Mouse (Mus musculus) lung, embryonic 14.5 days (tissue): ENCODE data around the gene Mfsd12. TPM values are rescaled to one million over a fixed set of nuclear protein-coding genes. Genes with fewer than 3 reads are reported as not detected.
A peak's percentile ranks its signal among the peaks of the same experiment; 100 is the strongest.

Experiments
- ATAC-seq: fragments of 200-750 bp; cut with Nextera tagmentation; 2 replicates; pipeline ENCODE4 v1.8.0; 2017; ENCODE audit warnings: mild to moderate bottlenecking, moderate TSS enrichment, moderate library complexity; ENCODE audit not compliant: insufficient read depth
- DNase-seq: peaks from one replicate; pipeline ENCODE4 v3.0.0-alpha.2; 2015
- H3K27ac ChIP-seq: fragments of 300-500 bp; sonication (generic); 2 replicates; pipeline ENCODE4 v1.5.1; 2014; ENCODE audit warnings: low read depth, mild to moderate bottlenecking, moderate library complexity
- H3K27me3 ChIP-seq: fragments of 300-500 bp; sonication (generic); 2 replicates; pipeline ENCODE4 v1.6.1; 2014; ENCODE audit warnings: low read length, control low read depth; ENCODE audit not compliant: insufficient read depth
- H3K36me3 ChIP-seq: fragments of 300-500 bp; sonication (generic); 2 replicates; pipeline ENCODE4 v1.6.1; 2014; ENCODE audit warnings: control low read depth; ENCODE audit not compliant: insufficient read depth
- H3K4me1 ChIP-seq: fragments of 300-500 bp; sonication (generic); 2 replicates; pipeline ENCODE4 v1.6.1; 2014; ENCODE audit warnings: antibody characterized with exemption, control low read depth; ENCODE audit not compliant: insufficient read depth
- H3K4me2 ChIP-seq: fragments of 300-500 bp; sonication (generic); 2 replicates; pipeline ENCODE4 v1.6.1; 2014; ENCODE audit warnings: mild to moderate bottlenecking
- H3K4me3 ChIP-seq: fragments of 300-500 bp; sonication (generic); 2 replicates; pipeline ENCODE4 v1.5.1; 2014; ENCODE audit warnings: low read depth, low read length
- H3K9ac ChIP-seq: fragments of 300-500 bp; sonication (generic); 2 replicates; pipeline ENCODE4 v1.6.1; 2014
- H3K9me3 ChIP-seq: fragments of 300-500 bp; sonication (generic); 2 replicates; pipeline ENCODE4 v1.6.1; 2016; ENCODE audit warnings: low read depth, low read length, control low read depth
- CTCF ChIP-seq: IDR thresholded peaks from 2 replicates; pipeline ENCODE4 v1.5.1; 2016; ENCODE audit warnings: antibody characterized with exemption, low read depth
- whole genome bisulfite sequencing: fragments of 180-500 bp; shearing (Covaris S2); extraction: QIAGEN DNeasy Blood & Tissue Kit; methylation state at CpG from one replicate; pipeline ENCODE4 v1.1.7; 2014; 5-methylcytosine and 5-hydroxymethylcytosine counted together
- microRNA-seq: library from miRNA; unstranded; fragments of <30 nt; microRNA quantifications from one replicate; pipeline ENCODE4, GENCODE M21; 2016; ENCODE audit warnings: borderline number of aligned reads
- polyA plus RNA-seq: library from polyadenylated mRNA; unstranded; fragments of >200 nt; fragmentation: Nextera tagmentation; extraction: Ambion mirVana; gene quantifications from 2 replicates; pipeline ENCODE4 v1.2.1, GENCODE M21; 2014

The Mfsd12 gene
- polyA plus RNA-seq, 1 experiment from 2014 or later: 7.7 TPM

GRCm38 (mm10) chr10:81411471-81412400, 54.4 kb downstream of the Mfsd12 start:
- ATAC-seq (peak; percentile 8), DNase-seq (peak; percentile 86)
- Histone ChIP-seq H3K9me3 (no peaks in the 10 kb centered on the region), H3K27me3 (no peaks in the 10 kb centered on the region), H3K36me3 (peaks cover 38% of the 10 kb centered on the region), H3K4me1 (peaks cover 60% of the 10 kb centered on the region), H3K4me3 (peak overlapping the region; percentile 8; the same call in 1 of the 2 replicates), H3K9ac (peak overlapping the region; percentile 16), H3K27ac (peak overlapping the region; percentile 92), H3K4me2 (peak overlapping the region; percentile 49)
- 36% methylated on average over 18 of the region's 18 CpGs for WGBS
- no peak for TF ChIP-seq CTCF

GRCm38 (mm10) chr10:81412586-81413309, 55.5 kb downstream of the Mfsd12 start:
- 67% methylated on average over 16 of the region's 16 CpGs for WGBS
- H3K9me3 ChIP-seq: no peaks in the 10 kb centered on the region
- peak overlapping the region; percentile 16; the same call in 1 of the 2 replicates for H3K9ac ChIP-seq
- H3K27me3 ChIP-seq: no peaks in the 10 kb centered on the region
- H3K4me3 ChIP-seq: no peak overlapping the region
- peak overlapping the region; percentile 49 for H3K4me2 ChIP-seq
- DNase-seq (no peak), ATAC-seq (no peak)
- TF ChIP-seq CTCF: no peak
- H3K36me3 ChIP-seq: peaks cover 28% of the 10 kb centered on the region
- peak overlapping the region; percentile 92 for H3K27ac ChIP-seq
- H3K4me1 ChIP-seq: peaks cover 59% of the 10 kb centered on the region

- peaks cover 51% of the 10 kb centered on the region for H3K4me1 ChIP-seq
- peak overlapping the region; percentile 42 for H3K9ac ChIP-seq
- H3K27ac ChIP-seq: peak overlapping the region; percentile 92
- H3K4me2 ChIP-seq: peak overlapping the region; percentile 48
- DNase-seq: peak; percentile 89
- no peaks in the 10 kb centered on the region for H3K9me3 ChIP-seq
- ATAC-seq: peak; percentile 4; the same call in 1 of the 2 replicates
- H3K27me3 ChIP-seq: no peaks in the 10 kb centered on the region
- H3K4me3 ChIP-seq: peak overlapping the region; percentile 15; the same call in 1 of the 2 replicates
- 26% methylated on average over 26 of the region's 26 CpGs for WGBS
- peak; percentile 20 for TF ChIP-seq CTCF
- H3K36me3 ChIP-seq: peaks cover 20% of the 10 kb centered on the region
These were observed 56.3 kb downstream of the Mfsd12 start for GRCm38 (mm10) chr10:81413310-81414261.

- Histone ChIP-seq H3K36me3 (peaks cover 21% of the 10 kb centered on the region; the same call in 1 of the 2 replicates), H3K4me3 (no peak overlapping the region), H3K4me1 (peaks cover 54% of the 10 kb centered on the region), H3K4me2 (peak overlapping the region; percentile 48), H3K27me3 (no peaks in the 10 kb centered on the region), H3K9ac (no peak overlapping the region), H3K9me3 (no peaks in the 10 kb centered on the region), H3K27ac (peak overlapping the region; percentile 92)
- DNase-seq (no peak), ATAC-seq (no peak)
- no peak for TF ChIP-seq CTCF
These were observed 57.4 kb downstream of the Mfsd12 start for GRCm38 (mm10) chr10:81414682-81415081.

- H3K27me3 ChIP-seq: no peaks in the 10 kb centered on the region
- no peak overlapping the region for H3K4me3 ChIP-seq
- ATAC-seq (no peak), DNase-seq (no peak)
- no peak for TF ChIP-seq CTCF
- 75% methylated on average over 5 of the region's 5 CpGs for WGBS
- H3K4me2 ChIP-seq: no peak overlapping the region
- H3K27ac ChIP-seq: no peak overlapping the region
- peaks cover 25% of the 10 kb centered on the region for H3K36me3 ChIP-seq
- H3K9ac ChIP-seq: no peak overlapping the region
- no peaks in the 10 kb centered on the region for H3K9me3 ChIP-seq
- H3K4me1 ChIP-seq: peaks cover 54% of the 10 kb centered on the region
These were observed 57.9 kb downstream of the Mfsd12 start for GRCm38 (mm10) chr10:81415146-81415545.

Small RNA genes lying within 50 kb of the gene (microRNA-seq; reads per million reads assigned to microRNA genes)
- 0.71 reads per million for gene Mir6913

Other genes starting within 250 kb of the Mfsd12 start
- 22.4 and 25.0 TPM in 2 replicates for gene Zbtb7a, start 222.3 kb upstream of the Mfsd12 start, polyA plus RNA-seq
- 38.7 and 47.9 TPM in 2 replicates for gene Pias4, start 189.6 kb upstream of the Mfsd12 start, polyA plus RNA-seq
- 481 and 493 TPM in 2 replicates for gene Eef2, start 180.9 kb upstream of the Mfsd12 start, polyA plus RNA-seq
- 52.6 and 55.8 TPM in 2 replicates for gene Dapk3, start 174.5 kb upstream of the Mfsd12 start, polyA plus RNA-seq
- not detected in 2 replicates for gene 4930442H23Rik, start 173.6 kb upstream of the Mfsd12 start, polyA plus RNA-seq
- 0.23 TPM in 1 of 2 replicates, not detected in the other for gene Nmrk2, start 155.4 kb upstream of the Mfsd12 start, polyA plus RNA-seq
- gene Atcay, start 126.7 kb upstream of the Mfsd12 start, polyA plus RNA-seq: not detected in 2 replicates
- 3.4 and 3.6 TPM in 2 replicates for gene Zfr2, start 124.3 kb upstream of the Mfsd12 start, polyA plus RNA-seq
- gene Matk, start 104.6 kb upstream of the Mfsd12 start, polyA plus RNA-seq: 2.0 and 2.9 TPM in 2 replicates
- 222 and 223 TPM in 2 replicates for gene Mrpl54, start 90.6 kb upstream of the Mfsd12 start, polyA plus RNA-seq
- 50.4 and 50.8 TPM in 2 replicates for gene Apba3, start 90.5 kb upstream of the Mfsd12 start, polyA plus RNA-seq
- 15.3 and 17.2 TPM in 2 replicates for gene Tjp3, start 65.9 kb upstream of the Mfsd12 start, polyA plus RNA-seq
- gene Pip5k1c, start 64.5 kb upstream of the Mfsd12 start, polyA plus RNA-seq: 50.8 and 58.6 TPM in 2 replicates
- 34.3 and 42.9 TPM in 2 replicates for gene Cactin, start 36.4 kb upstream of the Mfsd12 start, polyA plus RNA-seq
- 13.6 and 15.0 TPM in 2 replicates for gene Tbxa2r, start 28.8 kb upstream of the Mfsd12 start, polyA plus RNA-seq
- 0.05 and 0.08 TPM in 2 replicates for gene Gipc3, start 14.2 kb upstream of the Mfsd12 start, polyA plus RNA-seq
- gene Hmg20b, start 7.0 kb upstream of the Mfsd12 start, polyA plus RNA-seq: 98.7 and 105 TPM in 2 replicates
- 0.65 and 0.92 TPM in 2 replicates for gene 4930404N11Rik, start 8.3 kb downstream of the Mfsd12 start, polyA plus RNA-seq
- gene Fzr1, start 21.0 kb downstream of the Mfsd12 start, polyA plus RNA-seq: 109 and 116 TPM in 2 replicates
- gene Dohh, start 26.9 kb downstream of the Mfsd12 start, polyA plus RNA-seq: 57.5 and 67.0 TPM in 2 replicates
- gene Gm48551, start 27.0 kb downstream of the Mfsd12 start, polyA plus RNA-seq: 2.8 and 3.8 TPM in 2 replicates
- 1.3 and 1.4 TPM in 2 replicates for gene Gm48552, start 31.5 kb downstream of the Mfsd12 start, polyA plus RNA-seq
- 2.8 and 3.3 TPM in 2 replicates for gene Smim24, start 35.6 kb downstream of the Mfsd12 start, polyA plus RNA-seq
- gene Nfic, start 98.1 kb downstream of the Mfsd12 start, polyA plus RNA-seq: 86.0 and 86.5 TPM in 2 replicates
- 0.09 and 0.30 TPM in 2 replicates for gene Celf5, start 125.2 kb downstream of the Mfsd12 start, polyA plus RNA-seq
- 82.1 and 97.3 TPM in 2 replicates for gene Ncln, start 138.9 kb downstream of the Mfsd12 start, polyA plus RNA-seq
- 1.3 and 1.7 TPM in 2 replicates for gene S1pr4, start 142.6 kb downstream of the Mfsd12 start, polyA plus RNA-seq
- 1.1 and 1.7 TPM in 2 replicates for gene Gna15, start 166.7 kb downstream of the Mfsd12 start, polyA plus RNA-seq
- gene Gna11, start 187.7 kb downstream of the Mfsd12 start, polyA plus RNA-seq: 81.2 and 88.2 TPM in 2 replicates
- gene Aes, start 202.0 kb downstream of the Mfsd12 start, polyA plus RNA-seq: 360 and 404 TPM in 2 replicates
- 27.5 and 32.5 TPM in 2 replicates for gene Tle2, start 217.1 kb downstream of the Mfsd12 start, polyA plus RNA-seq
- gene Tle6, start 243.6 kb downstream of the Mfsd12 start, polyA plus RNA-seq: 24.1 and 25.2 TPM in 2 replicates
- 0.58 and 0.61 TPM in 2 replicates for gene BC025920, start 248.8 kb downstream of the Mfsd12 start, polyA plus RNA-seq